Mouse (Mus musculus): ENCODE results near the gene Setmar. TPM values are rescaled to one million over a fixed set of nuclear protein-coding genes. Genes with fewer than 3 reads are reported as not detected.
A peak's percentile ranks its signal among the peaks of the same experiment; 100 is the strongest.

The Setmar gene
- total and polyA plus RNA-seq, 3 experiments, result 1.7 to 2.1 TPM; not detected in 1

GRCm38 (mm10) chr6:108111693-108112092 is 46.8 kb downstream of the Setmar start:
- Histone ChIP-seq H3K9me3 (replicated peaks; ENCODE audit: insufficient read depth, low read length) (no peaks in the 10 kb centered on the region), H3K9ac (ENCODE audit: control insufficient read depth, low read depth, low read length, poor library complexity, severe bottlenecking) (no peak overlapping the region), H3K79me2 (ENCODE audit: control insufficient read depth, insufficient read depth, low read length, poor library complexity) (no peaks in the 10 kb centered on the region), H3K27ac (ENCODE audit: control insufficient read depth, low read depth, low read length) (no peak overlapping the region), H3K36me3 (ENCODE audit: control insufficient read depth in 1 of 2, insufficient read depth in 2 of 2, low read length in 2 of 2) (peaks cover 0 to 4% of the 10 kb centered on the region in 2 experiments; a peak in 1 of 4 replicates), H3K27me3 (ENCODE audit: control insufficient read depth in 1 of 2, insufficient read depth in 2 of 2, low read length in 2 of 2) (no peaks in the 10 kb centered on the region), H3K4me1 (ENCODE audit: control insufficient read depth in 1 of 2, insufficient read depth in 2 of 2, low read length in 2 of 2) (no peaks in the 10 kb centered on the region; a peak in 1 of 4 replicates), H3K4me3 (ENCODE audit: control insufficient read depth in 1 of 2, insufficient read depth in 1 of 2, low read depth in 2 of 2, low read length in 2 of 2) (no peak overlapping the region)
- TF ChIP-seq ZMIZ1 (IDR thresholded peaks at IDR 0.05; ENCODE audit: low read depth, low read length), result no peak
- TF ChIP-seq UBTF (IDR thresholded peaks at IDR 0.05; ENCODE audit: borderline replicate concordance, insufficient read depth, low read depth, low read length), result no peak
- TF ChIP-seq MYB (IDR thresholded peaks at IDR 0.05; ENCODE audit: low read depth, low read length), result no peak
- TF ChIP-seq NRF1 (IDR thresholded peaks at IDR 0.05; ENCODE audit: insufficient read depth, low read depth, low read length, poor library complexity, severe bottlenecking), result no peak
- no peak for TF ChIP-seq TAL1 (IDR thresholded peaks at IDR 0.05; ENCODE audit: low read length)
- TF ChIP-seq E2F4 (IDR thresholded peaks at IDR 0.05; ENCODE audit: borderline replicate concordance, low read depth, low read length), result no peak
- TF ChIP-seq ETS1 (IDR thresholded peaks at IDR 0.05; ENCODE audit: low read depth, low read length), result no peak
- no peak for TF ChIP-seq CTCF (IDR thresholded peaks at IDR 0.05 in 2 of 3, conservative IDR thresholded peaks at IDR 0.05 in 1 of 3; ENCODE audit: control insufficient read depth in 1 of 3, insufficient read depth in 1 of 3, low read depth in 2 of 3, low read length in 3 of 3, poor library complexity in 1 of 3, severe bottlenecking in 1 of 3)
- no peak for TF ChIP-seq MEF2A (IDR thresholded peaks at IDR 0.05; ENCODE audit: extremely low read depth, insufficient replicate concordance, low read depth, low read length, poor library complexity, severe bottlenecking)
- no peak for TF ChIP-seq KAT2A (conservative IDR thresholded peaks at IDR 0.05; ENCODE audit: low read depth, low read length)
- no peak for TF ChIP-seq MYC (IDR thresholded peaks at IDR 0.05; ENCODE audit: low read depth, low read length)
- no peak for TF ChIP-seq RAD21 (IDR thresholded peaks at IDR 0.05; ENCODE audit: low read depth, low read length)
- DNase-seq (ENCODE audit: low read depth, low spot score), result peak; percentile 13

- Histone ChIP-seq H3K27me3 (ENCODE audit: control insufficient read depth in 1 of 2, insufficient read depth in 2 of 2, low read length in 2 of 2) (no peaks in the 10 kb centered on the region), H3K27ac (ENCODE audit: control insufficient read depth, low read depth, low read length) (no peak overlapping the region), H3K4me3 (ENCODE audit: control insufficient read depth in 1 of 2, insufficient read depth in 1 of 2, low read depth in 2 of 2, low read length in 2 of 2) (no peak overlapping the region), H3K36me3 (ENCODE audit: control insufficient read depth in 1 of 2, insufficient read depth in 2 of 2, low read length in 2 of 2) (peaks cover 0 to 4% of the 10 kb centered on the region in 2 experiments; a peak in 1 of 4 replicates), H3K79me2 (ENCODE audit: control insufficient read depth, insufficient read depth, low read length, poor library complexity) (no peaks in the 10 kb centered on the region), H3K4me1 (ENCODE audit: control insufficient read depth in 1 of 2, insufficient read depth in 2 of 2, low read length in 2 of 2) (no peaks in the 10 kb centered on the region; a peak in 1 of 4 replicates), H3K9me3 (replicated peaks; ENCODE audit: insufficient read depth, low read length) (no peaks in the 10 kb centered on the region), H3K9ac (ENCODE audit: control insufficient read depth, low read depth, low read length, poor library complexity, severe bottlenecking) (no peak overlapping the region)
- no peak for TF ChIP-seq USF2 (IDR thresholded peaks at IDR 0.05; ENCODE audit: borderline replicate concordance in 1 of 2, insufficient read depth in 1 of 2, low read depth in 1 of 2, low read length in 2 of 2)
- TF ChIP-seq UBTF (IDR thresholded peaks at IDR 0.05; ENCODE audit: borderline replicate concordance, insufficient read depth, low read depth, low read length), result no peak
- TF ChIP-seq CTCF (IDR thresholded peaks at IDR 0.05 in 2 of 3, conservative IDR thresholded peaks at IDR 0.05 in 1 of 3; ENCODE audit: control insufficient read depth in 1 of 3, insufficient read depth in 1 of 3, low read depth in 2 of 3, low read length in 3 of 3, poor library complexity in 1 of 3, severe bottlenecking in 1 of 3), result no peak
- no peak for TF ChIP-seq ETS1 (IDR thresholded peaks at IDR 0.05; ENCODE audit: low read depth, low read length)
- TF ChIP-seq MXI1 (IDR thresholded peaks at IDR 0.05; ENCODE audit: low read depth, low read length), result no peak
- no peak for TF ChIP-seq MAFK (IDR thresholded peaks at IDR 0.05; ENCODE audit: borderline replicate concordance, low read depth, low read length)
- TF ChIP-seq ZKSCAN1 (IDR thresholded peaks at IDR 0.05; ENCODE audit: low read depth, low read length), result no peak
- no peak for TF ChIP-seq MAX (IDR thresholded peaks at IDR 0.05; ENCODE audit: low read length)
- TF ChIP-seq KAT2A (conservative IDR thresholded peaks at IDR 0.05; ENCODE audit: low read depth, low read length), result no peak
- TF ChIP-seq BHLHE40 (IDR thresholded peaks at IDR 0.05; ENCODE audit: borderline replicate concordance, low read depth, low read length), result no peak
- TF ChIP-seq RCOR1 (IDR thresholded peaks at IDR 0.05; ENCODE audit: low read depth, low read length), result no peak
- TF ChIP-seq POLR2A (IDR thresholded peaks at IDR 0.05; ENCODE audit: control insufficient read depth in 1 of 2, insufficient read depth in 1 of 2, low read depth in 1 of 2, low read length in 2 of 2, poor library complexity in 1 of 2), result no peak
- no peak for TF ChIP-seq TAL1 (IDR thresholded peaks at IDR 0.05; ENCODE audit: low read length)
- no peak for DNase-seq (ENCODE audit: low read depth, low spot score)
Observed at GRCm38 (mm10) chr6:108114971-108115370, 50.1 kb downstream of the Setmar start.

Measured in MEL (cell line).